Mouse (Mus musculus): ENCODE measurements around the gene Selenon. TPM values are rescaled to one million over a fixed set of nuclear protein-coding genes. Genes with fewer than 3 reads are reported as not detected.

The Selenon gene
- polyA plus RNA-seq, 1 experiment from 2014 or later = 15.1 TPM

- Histone ChIP-seq H3K9me3 (no peaks in the 10 kb centered on the region), H3K4me1 (peaks cover 3% of the 10 kb centered on the region), H3K9ac (replicated peaks) (no peak overlapping the region), H3K4me3 (no peak overlapping the region), H3K4me2 (replicated peaks) (no peak overlapping the region), H3K36me3 (no peaks in the 10 kb centered on the region), H3K27me3 (no peaks in the 10 kb centered on the region), H3K27ac (replicated peaks) (no peak overlapping the region)
- ATAC-seq (ENCODE audit: low FRiP score, low read depth) = no peak
- WGBS = 83% methylated on average over 24 of the region's 24 CpGs
These were observed 20.7 kb upstream of the Selenon start for GRCm38 (mm10) chr4:134572449-134573300.

GRCm38 (mm10) chr4:134570704-134571451 lies 18.9 kb upstream of the Selenon start:
- 75% methylated on average over 14 of the region's 14 CpGs for WGBS
- H3K36me3 ChIP-seq = no peaks in the 10 kb centered on the region
- no peak overlapping the region for H3K4me3 ChIP-seq
- peaks cover 9% of the 10 kb centered on the region for H3K4me1 ChIP-seq
- H3K4me2 ChIP-seq (replicated peaks) = no peak overlapping the region
- no peaks in the 10 kb centered on the region for H3K27me3 ChIP-seq
- H3K9me3 ChIP-seq = no peaks in the 10 kb centered on the region
- ATAC-seq (ENCODE audit: low FRiP score, low read depth) = no peak
- H3K27ac ChIP-seq (replicated peaks) = no peak overlapping the region
- H3K9ac ChIP-seq (replicated peaks) = no peak overlapping the region

- H3K9me3 ChIP-seq = no peaks in the 10 kb centered on the region
- 81% methylated on average over 8 of the region's 8 CpGs for WGBS
- H3K27ac ChIP-seq (replicated peaks) = no peak overlapping the region
- no peaks in the 10 kb centered on the region for H3K27me3 ChIP-seq
- H3K4me1 ChIP-seq = peaks cover 9% of the 10 kb centered on the region
- no peak for ATAC-seq (ENCODE audit: low FRiP score, low read depth)
- H3K4me2 ChIP-seq (replicated peaks) = no peak overlapping the region
- no peak overlapping the region for H3K4me3 ChIP-seq
- no peak overlapping the region for H3K9ac ChIP-seq (replicated peaks)
- H3K36me3 ChIP-seq = no peaks in the 10 kb centered on the region
These were observed 17.9 kb upstream of the Selenon start for GRCm38 (mm10) chr4:134569831-134570230.

DNA sequence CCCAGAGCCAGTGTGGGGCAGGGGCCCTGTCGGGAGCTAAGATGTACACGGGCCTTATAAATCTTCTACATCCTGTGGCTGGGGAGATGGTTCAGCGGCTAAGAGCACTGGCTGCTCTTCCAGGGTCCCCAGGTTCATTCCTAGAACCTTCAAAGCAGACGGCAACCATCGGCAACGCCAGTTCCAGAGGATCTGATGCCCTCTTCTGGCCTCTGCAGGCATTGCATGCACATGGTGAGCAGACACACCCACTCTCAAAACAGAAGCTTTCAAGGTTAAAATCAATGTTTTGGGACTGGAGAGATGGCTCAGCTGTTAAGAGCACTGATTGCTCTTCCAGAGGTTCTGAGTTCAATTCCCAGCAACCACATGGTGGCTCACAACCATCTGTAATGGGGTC lies 17.2 kb upstream of the Selenon start:
- H3K9ac ChIP-seq (replicated peaks) = no peak overlapping the region
- H3K27me3 ChIP-seq = no peaks in the 10 kb centered on the region
- no peak overlapping the region for H3K4me3 ChIP-seq
- WGBS = 84% methylated on average over 6 of the region's 6 CpGs
- no peaks in the 10 kb centered on the region for H3K9me3 ChIP-seq
- H3K4me1 ChIP-seq = peaks cover 9% of the 10 kb centered on the region
- no peaks in the 10 kb centered on the region for H3K36me3 ChIP-seq
- no peak overlapping the region for H3K4me2 ChIP-seq (replicated peaks)
- no peak overlapping the region for H3K27ac ChIP-seq (replicated peaks)
- no peak for ATAC-seq (ENCODE audit: low FRiP score, low read depth)

GRCm38 (mm10) chr4:134567377-134568226 lies 15.6 kb upstream of the Selenon start:
- ATAC-seq (ENCODE audit: low FRiP score, low read depth) = peak; percentile 41; the same call in 1 of the 2 replicates
- H3K9me3 ChIP-seq = no peaks in the 10 kb centered on the region
- no peak overlapping the region for H3K4me3 ChIP-seq
- H3K4me2 ChIP-seq (replicated peaks) = peak overlapping the region; percentile 8; the same call in 1 of the 2 replicates
- H3K27me3 ChIP-seq = no peaks in the 10 kb centered on the region
- 30% methylated on average over 19 of the region's 19 CpGs for WGBS
- peak overlapping the region; percentile 22 for H3K27ac ChIP-seq (replicated peaks)
- H3K4me1 ChIP-seq = peaks cover 9% of the 10 kb centered on the region
- H3K36me3 ChIP-seq = no peaks in the 10 kb centered on the region
- peak overlapping the region; percentile 21; the same call in 1 of the 2 replicates for H3K9ac ChIP-seq (replicated peaks)

DNA sequence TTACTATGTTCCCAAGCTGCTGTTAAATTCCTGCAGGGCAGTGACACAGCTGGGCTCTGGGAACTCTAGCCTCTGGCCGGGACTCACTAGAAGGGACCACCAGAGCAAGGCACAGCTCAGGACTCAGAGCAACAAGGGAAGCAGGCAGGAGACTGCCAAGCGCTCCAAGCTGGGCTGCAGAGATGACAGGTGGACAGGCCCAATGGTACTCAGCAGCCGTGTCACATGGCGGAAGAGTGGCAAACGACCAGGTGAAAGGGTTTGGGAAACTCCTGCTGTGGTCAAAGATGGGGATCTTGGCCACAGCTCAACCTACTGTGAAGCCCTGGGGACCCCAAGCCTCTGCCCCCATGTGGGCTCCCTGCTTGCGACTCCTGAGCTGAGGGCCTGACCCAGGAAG lies 12.1 kb upstream of the Selenon start:
- H3K4me1 ChIP-seq = peaks cover 9% of the 10 kb centered on the region
- no peaks in the 10 kb centered on the region for H3K36me3 ChIP-seq
- no peak for ATAC-seq (ENCODE audit: low FRiP score, low read depth)
- H3K4me3 ChIP-seq = no peak overlapping the region
- WGBS = 91% methylated on average over 5 of the region's 6 CpGs
- no peak overlapping the region for H3K4me2 ChIP-seq (replicated peaks)
- H3K9ac ChIP-seq (replicated peaks) = no peak overlapping the region
- no peak overlapping the region for H3K27ac ChIP-seq (replicated peaks)
- H3K27me3 ChIP-seq = no peaks in the 10 kb centered on the region
- H3K9me3 ChIP-seq = no peaks in the 10 kb centered on the region

GRCm38 (mm10) chr4:134563624-134564023 lies 11.7 kb upstream of the Selenon start:
- H3K4me1 ChIP-seq = peaks cover 11% of the 10 kb centered on the region
- H3K9me3 ChIP-seq = no peaks in the 10 kb centered on the region
- no peaks in the 10 kb centered on the region for H3K27me3 ChIP-seq
- no peaks in the 10 kb centered on the region for H3K36me3 ChIP-seq
- no peak overlapping the region for H3K4me2 ChIP-seq (replicated peaks)
- H3K27ac ChIP-seq (replicated peaks) = no peak overlapping the region
- H3K9ac ChIP-seq (replicated peaks) = no peak overlapping the region
- ATAC-seq (ENCODE audit: low FRiP score, low read depth) = no peak
- WGBS = 91% methylated on average over 16 of the region's 16 CpGs
- H3K4me3 ChIP-seq = no peak overlapping the region

DNA sequence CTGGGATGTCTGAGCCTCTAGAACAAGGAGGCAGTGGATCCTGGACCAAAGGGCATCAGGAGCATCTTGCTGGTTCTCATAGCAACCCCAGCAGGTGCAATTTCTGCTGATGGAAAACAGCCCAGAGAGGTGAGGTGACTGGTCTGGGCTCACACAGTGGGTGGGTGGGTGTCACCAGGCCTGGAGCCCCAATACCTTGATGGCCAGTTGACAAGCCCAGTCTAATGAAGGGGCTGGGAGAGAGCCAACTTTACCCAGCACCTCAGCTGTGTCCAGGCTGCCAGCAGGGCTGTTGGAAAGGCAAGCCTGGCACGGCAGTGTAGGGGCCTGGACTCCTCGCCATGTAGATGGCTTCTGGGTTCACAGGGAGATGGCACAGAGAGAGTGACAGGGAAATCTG lies 10.0 kb upstream of the Selenon start:
- 92% methylated on average over 2 of the region's 2 CpGs for WGBS
- Histone ChIP-seq H3K27ac (replicated peaks) (no peak overlapping the region), H3K27me3 (no peaks in the 10 kb centered on the region), H3K36me3 (no peaks in the 10 kb centered on the region), H3K4me3 (no peak overlapping the region), H3K9ac (replicated peaks) (no peak overlapping the region), H3K4me2 (replicated peaks) (no peak overlapping the region), H3K9me3 (no peaks in the 10 kb centered on the region), H3K4me1 (peaks cover 11% of the 10 kb centered on the region)
- ATAC-seq (ENCODE audit: low FRiP score, low read depth) = no peak

DNA sequence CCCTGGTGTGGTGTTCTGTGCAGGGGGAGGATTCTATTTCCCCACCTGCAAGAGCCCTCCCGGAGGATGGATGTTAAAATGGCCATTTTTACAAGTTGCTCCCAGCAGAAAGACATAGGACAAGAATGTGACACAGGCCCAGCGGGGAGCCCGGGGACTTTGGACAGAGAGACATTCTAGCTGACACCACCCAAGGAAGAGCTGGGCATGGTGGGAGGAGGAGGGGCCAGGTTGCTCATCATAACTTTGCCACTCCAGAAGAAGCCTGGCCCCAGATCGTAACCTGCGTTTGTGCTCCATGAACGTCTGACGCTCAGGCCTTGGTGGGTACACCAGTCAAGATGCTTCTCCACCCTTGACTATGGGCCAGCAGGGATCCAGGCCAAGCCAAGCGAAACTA lies 8.7 kb upstream of the Selenon start:
- H3K4me3 ChIP-seq = no peak overlapping the region
- H3K4me1 ChIP-seq = peaks cover 11% of the 10 kb centered on the region
- H3K36me3 ChIP-seq = no peaks in the 10 kb centered on the region
- no peaks in the 10 kb centered on the region for H3K27me3 ChIP-seq
- H3K9me3 ChIP-seq = no peaks in the 10 kb centered on the region
- no peak for ATAC-seq (ENCODE audit: low FRiP score, low read depth)
- 91% methylated on average over 8 of the region's 8 CpGs for WGBS
- H3K27ac ChIP-seq (replicated peaks) = no peak overlapping the region
- H3K4me2 ChIP-seq (replicated peaks) = no peak overlapping the region
- no peak overlapping the region for H3K9ac ChIP-seq (replicated peaks)

GRCm38 (mm10) chr4:134559154-134559553 lies 7.2 kb upstream of the Selenon start:
- Histone ChIP-seq H3K4me1 (peaks cover 16% of the 10 kb centered on the region), H3K9ac (replicated peaks) (no peak overlapping the region), H3K27me3 (no peaks in the 10 kb centered on the region), H3K9me3 (no peaks in the 10 kb centered on the region), H3K27ac (replicated peaks) (no peak overlapping the region), H3K36me3 (no peaks in the 10 kb centered on the region), H3K4me2 (replicated peaks) (no peak overlapping the region), H3K4me3 (no peak overlapping the region)
- no peak for ATAC-seq (ENCODE audit: low FRiP score, low read depth)
- 82% methylated on average over 7 of the region's 7 CpGs for WGBS

DNA sequence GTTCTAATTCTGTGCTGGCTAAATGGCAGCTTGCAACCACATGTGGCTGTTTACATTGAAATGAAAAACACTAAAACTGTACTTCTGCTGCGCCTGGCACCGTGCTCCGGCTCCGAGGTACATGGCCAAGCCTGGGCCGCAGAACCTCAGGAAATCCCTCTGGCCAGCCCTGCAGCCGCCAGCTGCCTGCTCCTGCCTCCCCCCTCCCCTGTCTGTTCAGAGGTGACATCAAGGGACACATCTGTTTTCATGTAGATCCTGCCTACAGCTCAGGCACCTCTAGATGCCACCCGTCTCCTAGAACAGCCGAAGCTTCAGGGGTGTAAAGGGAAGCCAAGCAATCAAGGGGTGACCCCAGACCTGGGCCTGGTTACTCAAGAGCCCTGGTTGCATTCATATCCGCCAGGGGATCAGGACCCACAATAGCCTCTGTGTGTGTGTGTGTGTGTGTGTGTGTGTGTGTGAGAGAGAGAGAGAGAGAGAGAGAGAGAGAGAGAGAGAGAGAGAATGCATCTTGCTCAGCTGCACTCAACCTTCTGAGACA lies 6.7 kb upstream of the Selenon start:
- WGBS = 57% methylated on average over 9 of the region's 9 CpGs
- Histone ChIP-seq H3K27ac (replicated peaks) (no peak overlapping the region), H3K4me2 (replicated peaks) (no peak overlapping the region)

More for the DNA sequence above, 6.7 kb upstream of the Selenon start:
- Histone ChIP-seq H3K4me1 (peaks cover 16% of the 10 kb centered on the region), H3K9ac (replicated peaks) (no peak overlapping the region), H3K9me3 (no peaks in the 10 kb centered on the region), H3K4me3 (no peak overlapping the region), H3K36me3 (no peaks in the 10 kb centered on the region), H3K27me3 (no peaks in the 10 kb centered on the region)
- ATAC-seq (ENCODE audit: low FRiP score, low read depth) = no peak
